Mouse (Mus musculus): Measurements from ENCODE around the gene Trpm1.
A peak's percentile ranks its signal among the peaks of the same experiment; 100 is the strongest.

Trpm1 gene

GRCm38 (mm10) chr7:64163890-64164289 lies 10.3 kb downstream of the Trpm1 start:
- no peak for DNase-seq (ENCODE audit: low spot score)

- DNase-seq (ENCODE audit: low spot score), result peak; percentile 46
These were observed 11.4 kb downstream of the Trpm1 start for GRCm38 (mm10) chr7:64164997-64165396.

GRCm38 (mm10) chr7:64166025-64166424 lies 12.4 kb downstream of the Trpm1 start:
- no peak for DNase-seq (ENCODE audit: low spot score)

GRCm38 (mm10) chr7:64166724-64167123 lies 13.1 kb downstream of the Trpm1 start:
- DNase-seq (ENCODE audit: low spot score), result no peak

- no peak for DNase-seq (ENCODE audit: low spot score)
These were observed 25.7 kb downstream of the Trpm1 start for GRCm38 (mm10) chr7:64179310-64179709.

GRCm38 (mm10) chr7:64185203-64185931 lies 31.7 kb downstream of the Trpm1 start:
- DNase-seq (ENCODE audit: low spot score), result no peak

- DNase-seq (ENCODE audit: low spot score), result no peak
These were observed 32.3 kb downstream of the Trpm1 start for GRCm38 (mm10) chr7:64185932-64186312.

- no peak for DNase-seq (ENCODE audit: low spot score)
These were observed 38.8 kb downstream of the Trpm1 start for GRCm38 (mm10) chr7:64192261-64192943.

- DNase-seq (ENCODE audit: low spot score), result no peak
These were observed 39.8 kb downstream of the Trpm1 start for GRCm38 (mm10) chr7:64193476-64193875.

- no peak for DNase-seq (ENCODE audit: low spot score)
These were observed 42.5 kb downstream of the Trpm1 start for GRCm38 (mm10) chr7:64196114-64196513.

- DNase-seq (ENCODE audit: low spot score), result no peak
These were observed 55.1 kb downstream of the Trpm1 start for GRCm38 (mm10) chr7:64208700-64209099.

GRCm38 (mm10) chr7:64212870-64213269 lies 59.2 kb downstream of the Trpm1 start:
- DNase-seq (ENCODE audit: low spot score), result no peak

GRCm38 (mm10) chr7:64214066-64214465 lies 60.4 kb downstream of the Trpm1 start:
- no peak for DNase-seq (ENCODE audit: low spot score)

GRCm38 (mm10) chr7:64215613-64216012 lies 62.0 kb downstream of the Trpm1 start:
- no peak for DNase-seq (ENCODE audit: low spot score)

- no peak for DNase-seq (ENCODE audit: low spot score)
These were observed 63.8 kb downstream of the Trpm1 start for GRCm38 (mm10) chr7:64217428-64217827.

GRCm38 (mm10) chr7:64219765-64220164 lies 66.1 kb downstream of the Trpm1 start:
- no peak for DNase-seq (ENCODE audit: low spot score)

- no peak for DNase-seq (ENCODE audit: low spot score)
These were observed 69.6 kb downstream of the Trpm1 start for GRCm38 (mm10) chr7:64223215-64223614.

GRCm38 (mm10) chr7:64226339-64227194 lies 72.9 kb downstream of the Trpm1 start:
- no peak for DNase-seq (ENCODE audit: low spot score)

GRCm38 (mm10) chr7:64227586-64227985 lies 74.0 kb downstream of the Trpm1 start:
- no peak for DNase-seq (ENCODE audit: low spot score)

- no peak for DNase-seq (ENCODE audit: low spot score)
These were observed 74.7 kb downstream of the Trpm1 start for GRCm38 (mm10) chr7:64228300-64228699.

GRCm38 (mm10) chr7:64229911-64230310 lies 76.3 kb downstream of the Trpm1 start:
- DNase-seq (ENCODE audit: low spot score), result no peak

- no peak for DNase-seq (ENCODE audit: low spot score)
These were observed 77.4 kb downstream of the Trpm1 start for GRCm38 (mm10) chr7:64231001-64231400.

GRCm38 (mm10) chr7:64231996-64232395 lies 78.4 kb downstream of the Trpm1 start:
- DNase-seq (ENCODE audit: low spot score), result no peak

Data from left cerebral cortex, adult 11 months (tissue).